ENCODE assay signal across 26 mouse cellular contexts in the genomic region with DNA sequence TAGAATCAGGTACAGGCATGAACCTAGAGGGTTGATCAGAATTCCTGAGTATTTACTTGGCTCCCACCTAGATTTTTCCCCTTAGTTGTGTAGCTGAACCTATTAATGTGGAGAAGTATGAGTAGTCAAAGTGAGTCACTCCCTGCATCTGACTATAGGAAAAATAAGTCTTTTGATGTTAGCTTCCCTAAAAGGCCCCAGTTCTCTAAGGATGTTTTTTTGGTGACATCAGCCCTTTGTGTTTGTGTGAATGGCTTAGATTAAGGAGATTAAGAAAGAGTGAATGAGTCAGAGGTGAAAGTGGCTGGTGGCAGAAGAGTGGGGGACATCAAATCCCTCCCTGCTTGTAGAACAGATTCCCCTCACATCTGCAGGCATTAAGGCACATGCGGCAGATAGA.
"Had no signal": no experiment of that assay in that cellular context is flagged by ENCODE, and none has a peak within 500 bp of the region (broad histone marks: within the 10 kb centered on the region; RNA-seq: fewer than 3 reads in every experiment).

No protein-coding gene starts in this region.

- H3K4me3 ChIP-seq: gastrocnemius, adult 2 months; heart, embryonic 10.5 days; heart, embryonic 12.5 days; hindbrain, embryonic 10.5 days; hindbrain, embryonic 12.5 days; intestine, embryonic 15.5 days; kidney, embryonic 15.5 days; limb, embryonic 13.5 days; limb, embryonic 15.5 days had no signal

- H3K36me3 ChIP-seq: heart, embryonic 10.5 days; heart, embryonic 12.5 days; hindbrain, embryonic 10.5 days; hindbrain, embryonic 12.5 days; intestine, embryonic 15.5 days; kidney, embryonic 15.5 days; limb, embryonic 13.5 days; limb, embryonic 15.5 days had no signal

- H3K27me3 ChIP-seq: heart, embryonic 12.5 days; hindbrain, embryonic 12.5 days; intestine, embryonic 15.5 days; kidney, embryonic 15.5 days; limb, embryonic 13.5 days; limb, embryonic 15.5 days had no signal

- H3K27ac ChIP-seq: gastrocnemius, adult 2 months; heart, embryonic 10.5 days; hindbrain, embryonic 10.5 days; hindbrain, embryonic 12.5 days; hindbrain, embryonic 14.5 days; intestine, embryonic 15.5 days; kidney, embryonic 15.5 days; kidney, postnatal 0 days; limb, embryonic 13.5 days; limb, embryonic 15.5 days had no signal

- H3K4me2 ChIP-seq: heart, embryonic 12.5 days; hindbrain, embryonic 12.5 days; hindbrain, embryonic 14.5 days; intestine, embryonic 15.5 days; kidney, embryonic 15.5 days; limb, embryonic 13.5 days; limb, embryonic 15.5 days had no signal

- ATAC-seq: hindbrain, embryonic 16.5 days; inflammation-experienced regulatory T-cells, adult 6 months; intestine, embryonic 15.5 days had no signal

- DNase-seq: gastrocnemius, adult 2 months; gastrocnemius, postnatal 10 days; gastrocnemius, postnatal 25 days; heart, adult 18-20 months; heart, postnatal 10 days; heart, postnatal 4 days; kidney, adult 11 months; kidney, adult 2 months; kidney, adult 9 months; kidney, postnatal 14 days; kidney, postnatal 36 days; layer of hippocampus, adult 9-11 months; layer of hippocampus, postnatal 36 days; left cerebral cortex, postnatal 4 days had no signal

- H3K9me3 ChIP-seq: heart, embryonic 10.5 days; heart, embryonic 12.5 days; hindbrain, embryonic 10.5 days; hindbrain, embryonic 12.5 days; intestine, embryonic 15.5 days; kidney, embryonic 15.5 days; limb, embryonic 13.5 days; limb, embryonic 15.5 days had no signal

- H3K4me1 ChIP-seq: heart, embryonic 10.5 days; heart, embryonic 12.5 days; hindbrain, embryonic 10.5 days; hindbrain, embryonic 12.5 days; intestine, embryonic 15.5 days; kidney, embryonic 15.5 days; limb, embryonic 13.5 days; limb, embryonic 15.5 days had no signal

- H3K9ac ChIP-seq: heart, embryonic 12.5 days; hindbrain, embryonic 12.5 days; hindbrain, embryonic 14.5 days; intestine, embryonic 15.5 days; kidney, embryonic 15.5 days; limb, embryonic 13.5 days; limb, embryonic 15.5 days had no signal
